Mouse (Mus musculus) G1E (cell line): ENCODE measurements around the gene Rplp0.

Source experiments
- CTCF ChIP-seq: IDR thresholded peaks from 2 replicates; pipeline ENCODE4 v1.5.1; 2012; ENCODE audit warnings: low read depth, low read length, inconsistent platforms, mixed read lengths
- GATA1 ChIP-seq: IDR thresholded peaks from 2 replicates; pipeline ENCODE4 v1.6.1; 2012; ENCODE audit warnings: borderline replicate concordance, low read length, inconsistent platforms, mixed read lengths
- GATA2 ChIP-seq: IDR thresholded peaks from 2 replicates; pipeline ENCODE4 v1.6.1; 2012; ENCODE audit warnings: low read depth, low read length, inconsistent platforms, borderline replicate concordance

- TF ChIP-seq CTCF (no peak), GATA1 (no peak), GATA2 (no peak)
Measured at GRCm38 (mm10) chr5:115516908-115517307, 42.4 kb upstream of the Rplp0 start.
